Mouse (Mus musculus): ENCODE measurements at regions not wholly inside any gene's neighbourhood (a gene's known extent, or its start where the extent isn't known, plus 50 kb on each side); places are given as distances from the start of the nearest gene placed in this dataset.
A peak's percentile ranks its signal among the peaks of the same experiment; 100 is the strongest.

DNA sequence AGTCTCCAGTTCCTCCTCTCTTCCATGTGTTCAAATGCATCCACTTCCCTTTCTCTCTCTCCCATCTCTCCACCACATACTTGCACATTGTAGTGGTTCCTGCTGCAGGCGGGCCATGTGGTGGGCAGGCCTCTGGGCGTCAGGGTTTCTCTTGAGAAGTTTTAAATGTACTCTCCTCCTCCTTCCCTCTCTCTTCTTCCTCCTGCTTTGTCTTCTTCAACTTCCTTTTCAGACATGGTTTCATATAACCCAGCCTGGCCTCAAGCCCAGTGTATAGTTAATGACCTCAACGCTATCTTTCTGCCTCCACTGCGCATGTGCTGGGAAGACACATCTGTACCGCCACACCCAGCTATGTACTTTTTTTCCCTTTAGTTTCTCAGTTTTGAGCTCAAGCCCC is 110.3 kb upstream of the Abca1 start:
- H3K4me1 ChIP-seq (ENCODE audit: control insufficient read depth, insufficient read depth, low read length): no peaks in the 10 kb centered on the region
- no peak for TF ChIP-seq CTCF (IDR thresholded peaks at IDR 0.05; ENCODE audit: insufficient read depth, low read length)
- TF ChIP-seq POLR2A (IDR thresholded peaks at IDR 0.05; ENCODE audit: borderline replicate concordance, extremely low read depth, low read depth, low read length): no peak
- H3K4me3 ChIP-seq (replicated peaks; ENCODE audit: extremely low read depth, low read depth, low read length): no peak overlapping the region
- WGBS: 65% methylated on average over 5 of the region's 5 CpGs
- DNase-seq: no peak

DNA sequence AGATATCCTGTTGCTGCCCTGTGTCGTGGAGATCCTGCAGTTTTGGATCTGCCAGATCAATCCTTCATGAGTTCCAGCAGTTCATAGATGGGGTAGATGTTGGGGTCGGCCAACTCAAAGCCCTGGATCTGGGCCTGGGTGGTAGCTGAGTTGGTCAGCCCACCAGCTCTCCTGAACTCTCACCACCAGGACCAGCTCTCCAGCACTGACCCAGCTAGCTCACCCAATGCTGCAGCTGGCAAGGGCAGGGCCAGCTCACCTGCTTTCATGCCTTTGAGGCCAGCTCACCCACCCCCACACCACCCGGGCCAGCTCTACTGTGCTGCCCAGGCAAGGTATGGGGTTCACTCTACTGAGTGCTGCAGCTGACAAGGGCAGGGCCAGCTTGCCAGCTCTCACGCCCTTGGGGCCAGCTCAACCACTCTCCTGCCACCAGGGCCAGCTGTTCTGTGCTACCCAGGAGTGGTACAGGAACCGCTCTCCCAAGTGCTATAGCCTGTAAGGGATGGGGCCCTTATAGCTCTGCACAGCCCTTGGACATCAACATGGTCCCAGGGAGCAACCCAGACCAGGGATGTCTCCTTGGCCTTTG is 109.7 kb upstream of the Abca1 start:
- 89% methylated on average over 5 of the region's 5 CpGs for WGBS
- H3K4me1 ChIP-seq (ENCODE audit: control insufficient read depth, insufficient read depth, low read length): no peaks in the 10 kb centered on the region
- no peak overlapping the region for H3K4me3 ChIP-seq (replicated peaks; ENCODE audit: extremely low read depth, low read depth, low read length)
- TF ChIP-seq POLR2A (IDR thresholded peaks at IDR 0.05; ENCODE audit: borderline replicate concordance, extremely low read depth, low read depth, low read length): no peak
- no peak for TF ChIP-seq CTCF (IDR thresholded peaks at IDR 0.05; ENCODE audit: insufficient read depth, low read length)
- no peak for DNase-seq

DNA sequence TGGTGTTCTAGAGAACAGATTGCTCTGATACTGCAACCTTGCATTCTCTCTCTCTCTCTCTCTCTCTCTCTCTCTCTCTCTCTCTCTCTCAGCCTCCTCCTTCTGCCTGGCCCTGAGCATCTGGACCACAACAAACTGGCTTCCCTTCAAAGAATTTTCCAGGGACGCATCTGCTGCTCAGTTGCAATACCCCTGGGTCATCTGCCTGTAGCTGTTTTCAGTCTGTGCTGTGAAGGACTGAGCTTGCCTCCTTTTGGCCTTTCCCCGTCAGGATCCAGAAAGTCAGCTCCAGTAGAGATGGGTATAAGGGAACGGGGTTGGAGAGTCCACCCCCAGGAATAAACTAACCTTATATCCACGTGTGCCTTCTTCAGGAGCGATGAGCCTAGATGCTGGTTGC is 105.2 kb upstream of the Abca1 start:
- TF ChIP-seq CTCF (IDR thresholded peaks at IDR 0.05; ENCODE audit: insufficient read depth, low read length) (no peak), POLR2A (IDR thresholded peaks at IDR 0.05; ENCODE audit: borderline replicate concordance, extremely low read depth, low read depth, low read length) (no peak)
- no peak overlapping the region for H3K4me3 ChIP-seq (replicated peaks; ENCODE audit: extremely low read depth, low read depth, low read length)
- H3K4me1 ChIP-seq (ENCODE audit: control insufficient read depth, insufficient read depth, low read length): 0 out of 2 replicates have a peak, but pooled peaks cover 3% of the 10 kb centered on the region
- 92% methylated on average over 5 of the region's 5 CpGs for WGBS
- no peak for DNase-seq

DNA sequence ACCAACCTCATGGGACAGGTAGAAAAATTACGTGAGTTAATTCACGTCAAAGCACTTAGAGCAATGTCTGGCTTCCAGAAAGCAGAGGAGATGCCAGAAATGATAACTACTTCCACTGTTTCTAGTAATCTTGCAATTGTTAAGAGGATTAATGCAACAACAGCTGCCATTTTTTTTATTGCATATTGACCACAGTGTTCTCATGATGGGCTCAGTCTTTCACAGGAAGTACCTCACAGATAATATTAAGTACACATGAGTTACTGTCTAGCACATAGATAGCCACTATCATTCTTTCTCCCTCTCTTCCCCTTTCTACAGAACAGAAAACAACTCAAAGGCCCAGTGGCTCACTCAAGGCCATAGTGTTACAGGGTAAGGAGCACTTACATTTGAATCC is 104.8 kb upstream of the Abca1 start:
- DNase-seq: no peak
- 0 out of 2 replicates have a peak, but pooled peaks cover 3% of the 10 kb centered on the region for H3K4me1 ChIP-seq (ENCODE audit: control insufficient read depth, insufficient read depth, low read length)
- 62% methylated on average over 2 of the region's 2 CpGs for WGBS
- H3K4me3 ChIP-seq (replicated peaks; ENCODE audit: extremely low read depth, low read depth, low read length): no peak overlapping the region
- TF ChIP-seq POLR2A (IDR thresholded peaks at IDR 0.05; ENCODE audit: borderline replicate concordance, extremely low read depth, low read depth, low read length): no peak
- no peak for TF ChIP-seq CTCF (IDR thresholded peaks at IDR 0.05; ENCODE audit: insufficient read depth, low read length)

DNA sequence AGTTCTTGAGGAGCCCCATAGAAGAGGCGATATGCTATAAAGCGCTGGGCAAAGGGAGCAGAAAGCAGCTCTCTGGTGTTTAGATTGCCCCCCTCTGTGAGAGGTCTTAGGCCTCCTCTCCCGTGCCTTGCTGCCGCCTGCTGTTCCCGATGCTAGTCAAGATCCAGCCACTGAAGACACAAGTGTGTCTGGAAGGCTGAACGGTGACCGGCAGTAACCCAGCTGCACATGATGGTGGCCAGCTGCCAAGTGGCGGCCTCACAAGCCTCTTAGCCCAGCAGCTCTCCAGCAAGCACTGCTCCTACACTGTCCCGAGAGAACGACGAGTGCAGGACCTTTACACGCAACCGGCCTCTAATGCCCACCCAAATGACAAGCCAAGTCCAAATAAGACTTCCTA is 104.1 kb upstream of the Abca1 start:
- Histone ChIP-seq H3K4me3 (replicated peaks; ENCODE audit: extremely low read depth, low read depth, low read length) (no peak overlapping the region), H3K4me1 (ENCODE audit: control insufficient read depth, insufficient read depth, low read length) (0 out of 2 replicates have a peak, but pooled peaks cover 3% of the 10 kb centered on the region)
- peak; percentile 82 for DNase-seq
- WGBS: 26% methylated on average over 13 of the region's 13 CpGs
- TF ChIP-seq POLR2A (IDR thresholded peaks at IDR 0.05; ENCODE audit: borderline replicate concordance, extremely low read depth, low read depth, low read length) (0 out of 2 replicates have a peak, but pooled peaks have one; percentile 9), CTCF (IDR thresholded peaks at IDR 0.05; ENCODE audit: insufficient read depth, low read length) (no peak)

- TF ChIP-seq CTCF (IDR thresholded peaks at IDR 0.05; ENCODE audit: insufficient read depth, low read length): no peak
- no peak for TF ChIP-seq POLR2A (IDR thresholded peaks at IDR 0.05; ENCODE audit: borderline replicate concordance, extremely low read depth, low read depth, low read length)
- Histone ChIP-seq H3K4me1 (ENCODE audit: control insufficient read depth, insufficient read depth, low read length) (0 out of 2 replicates have a peak, but pooled peaks cover 3% of the 10 kb centered on the region), H3K4me3 (replicated peaks; ENCODE audit: extremely low read depth, low read depth, low read length) (no peak overlapping the region)
- 91% methylated on average over 5 of the region's 5 CpGs for WGBS
- DNase-seq: no peak
Measured at GRCm38 (mm10) chr4:53262466-53262865, 102.8 kb upstream of the Abca1 start.

GRCm38 (mm10) chr4:53261556-53262140 is 102.0 kb upstream of the Abca1 start:
- DNase-seq: no peak
- H3K4me3 ChIP-seq (replicated peaks; ENCODE audit: extremely low read depth, low read depth, low read length): no peak overlapping the region
- 71% methylated on average over 6 of the region's 6 CpGs for WGBS
- H3K4me1 ChIP-seq (ENCODE audit: control insufficient read depth, insufficient read depth, low read length): 0 out of 2 replicates have a peak, but pooled peaks cover 3% of the 10 kb centered on the region
- no peak for TF ChIP-seq CTCF (IDR thresholded peaks at IDR 0.05; ENCODE audit: insufficient read depth, low read length)
- TF ChIP-seq POLR2A (IDR thresholded peaks at IDR 0.05; ENCODE audit: borderline replicate concordance, extremely low read depth, low read depth, low read length): no peak

GRCm38 (mm10) chr4:53258975-53259374 is 99.3 kb upstream of the Abca1 start:
- TF ChIP-seq POLR2A (IDR thresholded peaks at IDR 0.05; ENCODE audit: borderline replicate concordance, extremely low read depth, low read depth, low read length) (no peak), CTCF (IDR thresholded peaks at IDR 0.05; ENCODE audit: insufficient read depth, low read length) (no peak)
- Histone ChIP-seq H3K4me1 (ENCODE audit: control insufficient read depth, insufficient read depth, low read length) (0 out of 2 replicates have a peak, but pooled peaks cover under 1% of the 10 kb centered on the region), H3K4me3 (replicated peaks; ENCODE audit: extremely low read depth, low read depth, low read length) (no peak overlapping the region)
- DNase-seq: no peak
- 89% methylated on average over 6 of the region's 6 CpGs for WGBS

DNA sequence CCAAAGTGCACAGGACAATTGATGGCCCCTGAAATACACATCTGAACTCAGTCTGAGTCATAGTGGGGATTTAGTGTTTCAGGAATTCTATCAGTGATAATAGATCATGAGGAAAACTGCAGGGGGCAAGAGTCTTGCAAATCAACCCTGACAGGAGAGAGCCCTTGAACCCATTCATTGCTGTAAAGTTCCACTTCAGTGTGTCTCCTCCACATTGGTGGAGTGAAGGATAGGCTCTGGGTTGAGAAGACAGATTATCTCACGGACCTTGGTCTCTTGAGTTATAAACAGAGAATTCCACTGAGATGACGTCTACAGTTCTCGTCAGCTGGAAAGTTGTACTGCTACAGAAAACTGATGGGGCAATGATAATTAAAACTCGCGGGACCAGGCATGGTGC is 97.3 kb upstream of the Abca1 start:
- Histone ChIP-seq H3K4me1 (ENCODE audit: control insufficient read depth, insufficient read depth, low read length) (no peaks in the 10 kb centered on the region), H3K4me3 (replicated peaks; ENCODE audit: extremely low read depth, low read depth, low read length) (no peak overlapping the region)
- DNase-seq: no peak
- 62% methylated on average over 5 of the region's 5 CpGs for WGBS
- no peak for TF ChIP-seq CTCF (IDR thresholded peaks at IDR 0.05; ENCODE audit: insufficient read depth, low read length)

DNA sequence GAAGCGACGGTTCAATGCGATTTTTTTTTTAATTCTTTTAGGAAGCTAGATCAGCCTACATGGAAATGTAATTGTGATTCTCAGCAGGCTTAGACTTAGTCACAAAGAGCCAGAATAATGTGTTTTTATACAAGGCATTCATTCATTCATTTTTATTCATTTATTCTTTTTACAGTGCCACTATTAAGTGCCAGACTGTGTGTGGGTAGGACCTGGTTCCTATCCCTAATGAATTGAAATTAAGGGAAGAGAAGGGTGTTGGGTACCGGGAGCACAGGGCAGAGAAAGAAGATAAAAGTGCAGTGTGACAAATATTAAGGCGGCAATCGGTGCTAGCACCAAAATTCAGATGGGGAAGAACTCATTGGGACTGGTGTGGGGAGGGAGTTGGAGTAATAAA is 94.8 kb upstream of the Abca1 start:
- no peak for DNase-seq
- H3K4me3 ChIP-seq (replicated peaks; ENCODE audit: extremely low read depth, low read depth, low read length): no peak overlapping the region
- no peak for TF ChIP-seq CTCF (IDR thresholded peaks at IDR 0.05; ENCODE audit: insufficient read depth, low read length)
- no peaks in the 10 kb centered on the region for H3K4me1 ChIP-seq (ENCODE audit: control insufficient read depth, insufficient read depth, low read length)
- WGBS: 94% methylated on average over 6 of the region's 6 CpGs
